Mouse (Mus musculus) hematopoietic multipotent progenitor cell, adult 10-12 weeks (in vitro differentiated cells): ENCODE results near the gene Fscn2. TPM values are rescaled to one million over a fixed set of nuclear protein-coding genes. Genes with fewer than 3 reads are reported as not detected.

ENCODE experiments used
- polyA plus RNA-seq: library from polyadenylated mRNA; stranded (reverse); fragments of >175 nt; gene quantifications from 2 replicates; pipeline ENCODE4 v1.2.3, GENCODE M21; 2012; ENCODE audit warnings: low replicate concordance

Fscn2 gene
- polyA plus RNA-seq, result 0.08 TPM in 1 of 2 replicates, not detected in the other

GRCm38 (mm10) chr11:120361295-120361694 is at the start of gene Fscn2:
Fscn2 (plus strand) TSS chr11:120361534.

DNA sequence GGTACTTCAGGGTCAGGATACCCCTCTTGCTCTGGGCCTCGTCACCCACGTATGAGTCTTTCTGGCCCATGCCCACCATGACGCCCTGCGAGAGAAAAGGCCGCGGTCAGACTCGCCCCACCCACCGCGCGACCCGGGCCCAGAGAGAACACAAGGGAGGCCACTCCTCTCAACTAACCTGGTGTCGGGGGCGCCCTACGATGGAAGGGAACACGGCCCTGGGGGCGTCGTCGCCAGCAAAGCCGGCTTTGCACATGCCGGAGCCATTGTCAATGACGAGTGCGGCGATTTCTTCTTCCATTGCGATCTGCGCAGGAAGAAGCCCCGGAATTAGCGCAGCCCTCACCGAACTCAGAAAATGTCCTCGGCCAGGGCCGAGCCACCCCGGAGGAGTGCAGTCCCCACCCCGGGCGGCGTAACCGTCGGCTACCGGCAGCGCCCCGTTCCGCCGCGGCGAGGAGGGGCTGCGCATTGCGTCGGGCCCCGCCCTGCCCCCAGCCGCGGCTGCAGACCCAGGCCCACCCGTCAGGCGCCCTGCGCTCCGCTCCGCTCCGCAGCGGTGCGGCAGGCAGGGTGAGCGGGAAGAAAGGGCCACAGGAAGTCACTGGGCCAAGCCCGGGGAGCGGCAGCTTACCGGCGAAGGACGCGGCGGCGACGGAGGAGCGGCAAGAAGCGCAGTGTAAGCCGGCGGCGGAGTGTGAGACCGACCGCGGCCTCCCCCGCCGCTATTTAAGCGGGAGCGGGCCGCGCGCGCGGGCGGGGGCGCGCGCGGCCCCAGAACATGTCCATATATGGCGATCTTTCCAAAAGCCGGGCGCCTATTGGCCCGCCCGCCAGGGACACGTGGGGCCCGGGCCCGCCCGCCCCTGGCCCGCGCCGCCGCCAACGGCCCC is 13.3 kb upstream of the Fscn2 start, which contains the start of gene Actg1:
Actg1 (minus strand) TSS at position 752 of the 893 bp plus-strand sequence.

GRCm38 (mm10) chr11:120378611-120379540 is 17.5 kb downstream of the Fscn2 start, which contains the start of gene Faap100:
Faap100 (minus strand) TSS chr11:120378764.

Other genes with a start within 250 kb of the Fscn2 start
- gene Slc38a10, start 210.2 kb upstream of the Fscn2 start, polyA plus RNA-seq, result 87.0 and 199 TPM in 2 replicates
- gene Bahcc1, start 128.6 kb upstream of the Fscn2 start, polyA plus RNA-seq, result 3.3 and 4.0 TPM in 2 replicates
- gene Actg1, start 13.0 kb upstream of the Fscn2 start, polyA plus RNA-seq, result 867 and 988 TPM in 2 replicates
- 21.3 and 34.2 TPM in 2 replicates for gene Faap100, start 17.2 kb downstream of the Fscn2 start, polyA plus RNA-seq
- gene Nploc4, start 76.2 kb downstream of the Fscn2 start, polyA plus RNA-seq, result 61.4 and 65.9 TPM in 2 replicates
- gene Tspan10, start 81.1 kb downstream of the Fscn2 start, polyA plus RNA-seq, result 0.07 TPM in 1 of 2 replicates, not detected in the other
- gene Pde6g, start 92.0 kb downstream of the Fscn2 start, polyA plus RNA-seq, result 0.13 and 0.58 TPM in 2 replicates
- gene Oxld1, start 96.5 kb downstream of the Fscn2 start, polyA plus RNA-seq, result 10.5 and 12.8 TPM in 2 replicates
- gene Ccdc137, start 96.6 kb downstream of the Fscn2 start, polyA plus RNA-seq, result 20.5 and 30.8 TPM in 2 replicates
- gene Arl16, start 106.1 kb downstream of the Fscn2 start, polyA plus RNA-seq, result 27.3 and 31.8 TPM in 2 replicates
- gene Mrpl12, start 123.1 kb downstream of the Fscn2 start, polyA plus RNA-seq, result 130 and 185 TPM in 2 replicates
- 27.5 and 43.7 TPM in 2 replicates for gene Slc25a10, start 130.3 kb downstream of the Fscn2 start, polyA plus RNA-seq
- not detected in 2 replicates for gene Gcgr, start 169.2 kb downstream of the Fscn2 start, polyA plus RNA-seq
- gene Mcrip1, start 188.2 kb downstream of the Fscn2 start, polyA plus RNA-seq, result 130 and 145 TPM in 2 replicates
- gene Ppp1r27, start 189.6 kb downstream of the Fscn2 start, polyA plus RNA-seq, result not detected in 2 replicates
- gene P4hb, start 211.7 kb downstream of the Fscn2 start, polyA plus RNA-seq, result 322 and 696 TPM in 2 replicates
- gene Arhgdia, start 220.1 kb downstream of the Fscn2 start, polyA plus RNA-seq, result 989 and 1,139 TPM in 2 replicates
- 123 and 133 TPM in 2 replicates for gene Alyref, start 236.8 kb downstream of the Fscn2 start, polyA plus RNA-seq
- 30.2 and 93.3 TPM in 2 replicates for gene Anapc11, start 236.9 kb downstream of the Fscn2 start, polyA plus RNA-seq
- 3.7 and 6.2 TPM in 2 replicates for gene Npb, start 246.9 kb downstream of the Fscn2 start, polyA plus RNA-seq